Mouse (Mus musculus) lung, adult 2 months (tissue): Measurements from ENCODE around the gene Impg1.

Experiments used
- CTCF ChIP-seq: fragments of 200-500 bp; IDR thresholded peaks from 2 replicates; pipeline ENCODE4 v1.5.1; 2011; ENCODE audit warnings: mild to moderate bottlenecking, low read length, control low read depth; ENCODE audit not compliant: insufficient read depth
- POLR2A ChIP-seq: fragments of 200-500 bp; IDR thresholded peaks from 2 replicates; pipeline ENCODE4 v1.6.1; 2011; ENCODE audit warnings: low read depth, mild to moderate bottlenecking, control low read depth, low read length, borderline replicate concordance; ENCODE audit errors: extremely low read depth

GRCm38 (mm10) chr9:80286845-80287244, 178.4 kb downstream of the Impg1 start:
- TF ChIP-seq POLR2A (no peak), CTCF (no peak)
